Mouse (Mus musculus) liver, postnatal 0 days (tissue): ENCODE measurements around the gene Usp20. TPM values are rescaled to one million over a fixed set of nuclear protein-coding genes. Genes with fewer than 3 reads are reported as not detected.

Experiments
- ATAC-seq: fragments of 200-750 bp; cut with Nextera tagmentation; 2 replicates; pipeline ENCODE4 v1.8.0; 2017; ENCODE audit warnings: mild to moderate bottlenecking, moderate library complexity
- DNase-seq: peaks from one replicate; pipeline ENCODE4 v3.0.0-alpha.2; 2016
- H3K27ac ChIP-seq: fragments of 300-500 bp; sonication (generic); 2 replicates; pipeline ENCODE4 v1.5.1; 2014; ENCODE audit warnings: antibody characterized with exemption, moderate library complexity, mild to moderate bottlenecking, low read depth
- H3K27me3 ChIP-seq: fragments of 300-500 bp; sonication (generic); 2 replicates; pipeline ENCODE4 v1.6.1; 2014; ENCODE audit warnings: low read length, control low read depth, mixed read lengths; ENCODE audit not compliant: insufficient read depth
- H3K36me3 ChIP-seq: fragments of 300-500 bp; sonication (generic); replicated peaks from 2 replicates; pipeline ENCODE4 v1.6.1; 2014; ENCODE audit warnings: mild to moderate bottlenecking, control low read depth, low read length, moderate library complexity, mixed read lengths; ENCODE audit not compliant: insufficient read depth
- H3K4me1 ChIP-seq: fragments of 300-500 bp; sonication (generic); 2 replicates; pipeline ENCODE4 v1.6.1; 2014; ENCODE audit warnings: antibody characterized with exemption, mild to moderate bottlenecking, control low read depth; ENCODE audit not compliant: insufficient read depth
- H3K4me2 ChIP-seq: fragments of 300-500 bp; sonication (generic); 2 replicates; pipeline ENCODE4 v1.6.1; 2014; ENCODE audit warnings: low read depth, mild to moderate bottlenecking, low read length, moderate library complexity, mixed read lengths
- H3K4me3 ChIP-seq: fragments of 300-500 bp; sonication (generic); 2 replicates; pipeline ENCODE4 v1.5.1; 2014; ENCODE audit warnings: low read depth, low read length
- H3K9ac ChIP-seq: fragments of 300-500 bp; sonication (generic); replicated peaks from 2 replicates; pipeline ENCODE4 v1.6.1; 2014; ENCODE audit warnings: mild to moderate bottlenecking, moderate library complexity
- H3K9me3 ChIP-seq: fragments of 300-500 bp; sonication (generic); 2 replicates; pipeline ENCODE4 v1.6.1; 2016; ENCODE audit warnings: mild to moderate bottlenecking, control low read depth, low read length, mixed read lengths
- CTCF ChIP-seq: sonication (generic); IDR thresholded peaks from 2 replicates; pipeline ENCODE4 v1.5.1; 2016; ENCODE audit warnings: antibody characterized with exemption, low read depth
- EP300 ChIP-seq: IDR thresholded peaks from 2 replicates; pipeline ENCODE4 v1.6.1; 2016; ENCODE audit warnings: antibody characterized with exemption, low read depth, mild to moderate bottlenecking
- WGBS: fragments of 180-500 bp; shearing (Covaris S2); extraction: QIAGEN DNeasy Blood & Tissue Kit; methylation state at CpG from one replicate; pipeline ENCODE4 v1.1.7; 2014; ENCODE audit not compliant: insufficient replicate concordance; 5-methylcytosine and 5-hydroxymethylcytosine counted together
- polyA plus RNA-seq: library from polyadenylated mRNA; unstranded; fragments of >200 nt; fragmentation: Nextera tagmentation; extraction: Ambion mirVana; gene quantifications from 2 replicates; pipeline ENCODE4 v1.2.1, GENCODE M21; 2015

Usp20 gene
- 2.7 and 3.5 TPM in 2 replicates for polyA plus RNA-seq

DNA sequence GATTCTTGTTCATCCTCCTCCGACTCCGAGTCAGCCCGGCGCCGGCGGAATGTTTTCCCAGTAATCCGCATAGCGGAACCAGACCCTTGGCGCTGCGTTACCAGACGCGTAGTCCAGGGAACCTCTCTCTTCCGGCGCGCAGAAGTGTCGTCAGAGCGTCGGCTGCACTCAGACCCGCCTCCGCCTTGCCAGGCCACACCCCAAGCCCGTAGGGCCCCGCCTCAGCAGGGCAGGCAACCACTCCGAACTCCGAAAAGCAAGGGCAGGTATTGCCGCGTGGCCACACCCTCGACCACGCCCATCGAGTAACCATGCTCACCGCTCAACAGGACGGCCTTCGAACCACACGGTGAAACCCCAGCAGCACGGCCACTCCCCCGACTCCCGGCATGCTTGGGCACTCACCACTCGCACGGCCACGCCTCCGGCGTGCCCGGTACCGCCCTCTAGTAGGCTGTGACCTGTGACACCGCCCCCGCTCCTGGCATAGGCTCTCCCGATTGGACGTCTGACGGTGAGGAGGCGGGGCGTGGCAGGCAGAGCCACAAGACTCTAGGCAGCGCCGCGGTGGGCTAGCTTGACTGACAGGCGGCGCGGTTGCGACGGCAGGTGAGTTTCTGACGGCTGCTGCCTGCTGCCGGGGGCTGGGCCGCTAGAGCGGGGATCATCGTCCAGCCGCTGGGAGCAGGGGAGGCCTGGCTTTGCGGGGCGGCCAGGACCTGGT, at the start of gene Usp20, which contains the start of gene BC005624:
Usp20 (plus strand) TSS at position 490 of the 724 bp plus-strand sequence.
BC005624 (minus strand) TSS at position 412 of the 724 bp plus-strand sequence.
- H3K4me2 ChIP-seq: peak within 1 kb of the TSS; percentile 93
- DNase-seq: peak; percentile 100
- peaks cover 15% of the 10 kb centered on the region for H3K36me3 ChIP-seq
- H3K9ac ChIP-seq: peak within 1 kb of the TSS; percentile 85
- peak; percentile 97 for ATAC-seq
- TF ChIP-seq CTCF (peak; percentile 43; the same call in 1 of the 2 replicates), EP300 (peak; percentile 29; the same call in 1 of the 2 replicates)
- WGBS: under 1% methylated on average over 60 of the region's 66 CpGs
- H3K4me3 ChIP-seq: peak within 1 kb of the TSS; percentile 82
- H3K27me3 ChIP-seq: no peaks in the 10 kb centered on the region
- no peaks in the 10 kb centered on the region for H3K9me3 ChIP-seq
- peak within 1 kb of the TSS; percentile 74 for H3K27ac ChIP-seq
- H3K4me1 ChIP-seq: peaks cover 19% of the 10 kb centered on the region

DNA sequence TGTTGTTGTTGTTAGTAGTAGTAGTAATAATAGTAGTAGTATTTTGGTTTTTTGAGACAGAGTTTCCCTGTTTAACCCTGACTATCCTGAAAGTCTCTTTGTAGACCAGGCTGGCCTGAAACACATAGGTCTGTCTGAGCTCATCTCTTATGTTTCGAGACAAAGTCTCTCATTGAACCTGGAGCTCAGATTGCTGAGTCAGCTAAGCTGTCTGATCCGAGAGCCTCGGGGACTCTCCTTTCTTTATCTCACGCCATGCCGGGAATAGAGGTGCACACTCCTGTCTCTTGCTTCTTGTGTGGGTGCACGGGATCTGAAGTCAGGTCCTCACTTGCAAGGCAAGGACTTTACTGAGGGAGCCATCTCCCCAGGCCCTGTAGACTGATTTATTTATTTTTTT, 49.0 kb upstream of the Usp20 start:
- Histone ChIP-seq H3K4me2 (no peak overlapping the region), H3K27ac (no peak overlapping the region), H3K4me3 (no peak overlapping the region), H3K4me1 (peaks cover 18% of the 10 kb centered on the region), H3K9ac (no peak overlapping the region), H3K9me3 (no peaks in the 10 kb centered on the region), H3K27me3 (no peaks in the 10 kb centered on the region), H3K36me3 (no peaks in the 10 kb centered on the region)
- DNase-seq (no peak), ATAC-seq (no peak)
- TF ChIP-seq EP300 (no peak), CTCF (no peak)
- WGBS: 72% methylated on average over 6 of the region's 6 CpGs

DNA sequence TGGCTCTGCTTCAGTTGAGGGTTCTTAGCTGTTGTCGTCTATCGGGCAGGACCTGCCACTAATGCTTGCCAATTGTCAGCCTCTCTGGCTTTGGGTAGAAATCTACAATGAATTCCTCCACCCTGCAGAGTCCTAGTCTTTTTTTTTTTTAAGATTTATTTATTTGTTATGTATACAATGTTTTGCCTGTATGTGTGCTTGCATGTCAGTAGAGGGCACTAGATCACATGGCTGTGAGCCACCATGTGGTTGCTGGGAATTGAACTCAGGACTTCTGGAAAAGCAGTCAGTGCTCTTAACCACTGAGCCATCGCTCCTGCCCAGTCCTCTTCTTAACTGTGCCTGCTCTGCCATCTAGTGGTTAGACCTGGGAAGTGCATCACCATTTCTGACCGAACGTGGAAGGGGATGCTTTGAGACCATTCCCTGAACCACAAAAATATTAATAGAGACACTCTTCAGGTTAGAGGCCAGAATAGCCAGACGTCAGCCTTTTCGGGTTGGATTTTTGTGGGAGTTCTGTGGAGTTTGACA, 48.1 kb upstream of the Usp20 start:
- Histone ChIP-seq H3K4me1 (peaks cover 11% of the 10 kb centered on the region), H3K9ac (no peak overlapping the region), H3K27me3 (no peaks in the 10 kb centered on the region), H3K4me3 (no peak overlapping the region), H3K36me3 (no peaks in the 10 kb centered on the region), H3K4me2 (no peak overlapping the region), H3K9me3 (no peaks in the 10 kb centered on the region), H3K27ac (no peak overlapping the region)
- peak; percentile 34; the same call in 1 of the 2 replicates for ATAC-seq
- peak; percentile 75 for DNase-seq
- 16% methylated on average over 7 of the region's 7 CpGs for WGBS
- peak; percentile 95 for TF ChIP-seq CTCF
- TF ChIP-seq EP300: no peak

DNA sequence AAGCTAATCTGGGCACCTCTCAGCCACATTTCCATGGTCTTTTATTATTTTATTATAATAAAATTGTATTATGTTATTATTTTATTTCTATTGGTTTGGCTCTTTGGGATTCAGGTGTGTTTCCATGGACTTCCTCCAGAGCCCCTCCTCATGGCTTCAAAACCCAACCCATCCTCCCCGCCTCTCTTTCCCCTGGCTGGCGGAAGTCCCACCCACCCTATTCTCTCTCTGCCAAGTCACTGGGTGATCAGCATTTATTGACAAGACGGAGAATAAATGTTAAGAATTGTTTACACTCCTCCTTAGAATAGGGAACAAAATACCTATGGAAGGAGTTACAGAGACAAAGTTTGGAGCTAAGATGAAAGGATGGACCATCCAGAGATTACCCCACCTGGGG, 45.3 kb upstream of the Usp20 start:
- no peak for ATAC-seq
- no peak overlapping the region for H3K9ac ChIP-seq
- no peak for DNase-seq
- no peaks in the 10 kb centered on the region for H3K9me3 ChIP-seq
- no peak for TF ChIP-seq EP300
- TF ChIP-seq CTCF: no peak
- 81% methylated on average over 3 of the region's 3 CpGs for WGBS
- no peaks in the 10 kb centered on the region for H3K27me3 ChIP-seq
- H3K4me2 ChIP-seq: no peak overlapping the region
- H3K27ac ChIP-seq: no peak overlapping the region
- no peak overlapping the region for H3K4me3 ChIP-seq
- H3K36me3 ChIP-seq: no peaks in the 10 kb centered on the region
- H3K4me1 ChIP-seq: no peaks in the 10 kb centered on the region

DNA sequence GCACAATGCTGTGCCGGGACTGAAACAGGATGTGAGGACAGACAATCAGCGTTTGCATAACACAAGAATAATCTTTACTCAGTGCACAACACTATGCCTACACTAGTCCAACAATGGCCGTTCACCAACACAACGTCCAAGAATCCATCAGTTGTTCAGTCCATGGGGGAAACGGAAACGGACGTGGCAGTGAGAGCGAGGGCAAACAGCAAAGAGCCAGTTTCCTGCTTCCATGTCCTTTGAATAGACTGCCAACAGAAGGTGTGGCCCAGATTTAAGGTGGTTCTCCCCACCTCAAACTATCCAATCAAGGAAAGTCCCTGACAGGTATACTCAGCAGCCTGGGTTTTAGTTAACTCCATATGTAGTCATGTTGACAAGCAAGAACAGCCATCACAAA, 44.3 kb upstream of the Usp20 start:
- 69% methylated on average over 8 of the region's 8 CpGs for WGBS

DNA sequence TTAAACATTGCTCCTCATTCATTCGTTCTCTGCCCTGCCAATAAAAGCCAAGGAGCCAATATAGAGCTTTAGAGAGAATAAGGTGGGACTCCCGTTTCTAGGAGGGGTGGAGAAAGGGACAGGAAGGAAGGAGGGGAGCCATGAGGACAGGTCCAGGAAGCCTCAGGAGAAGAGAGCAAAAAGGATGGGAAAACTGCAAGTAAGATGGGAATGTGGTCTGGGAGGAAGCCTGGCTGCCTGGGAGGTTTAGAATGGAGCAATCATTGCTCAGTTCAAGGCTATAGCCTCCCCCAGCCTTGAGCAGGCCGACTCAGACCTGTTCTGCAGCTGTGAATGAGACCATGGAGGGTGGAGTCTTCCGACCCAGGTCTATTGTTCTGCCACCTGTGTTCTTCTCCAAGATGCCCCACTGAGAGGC, 43.5 kb upstream of the Usp20 start:
- DNase-seq (no peak), ATAC-seq (no peak)
- H3K9ac ChIP-seq: no peak overlapping the region
- no peak overlapping the region for H3K27ac ChIP-seq
- H3K9me3 ChIP-seq: no peaks in the 10 kb centered on the region
- no peaks in the 10 kb centered on the region for H3K27me3 ChIP-seq
- H3K4me1 ChIP-seq: no peaks in the 10 kb centered on the region
- WGBS: 46% methylated on average over 4 of the region's 4 CpGs
- H3K36me3 ChIP-seq: no peaks in the 10 kb centered on the region
- no peak overlapping the region for H3K4me3 ChIP-seq
- H3K4me2 ChIP-seq: no peak overlapping the region
- TF ChIP-seq EP300 (no peak), CTCF (no peak)

More for the DNA sequence above, 44.3 kb upstream of the Usp20 start:
- no peak for TF ChIP-seq CTCF
- no peak for TF ChIP-seq EP300
- DNase-seq (no peak), ATAC-seq (no peak)
- Histone ChIP-seq H3K27me3 (no peaks in the 10 kb centered on the region), H3K27ac (no peak overlapping the region), H3K9me3 (no peaks in the 10 kb centered on the region), H3K4me3 (no peak overlapping the region), H3K9ac (no peak overlapping the region), H3K36me3 (no peaks in the 10 kb centered on the region), H3K4me1 (no peaks in the 10 kb centered on the region), H3K4me2 (no peak overlapping the region)
